Mouse (Mus musculus) liver, postnatal 0 days (tissue): ENCODE results near the gene Gja5. TPM values are rescaled to one million over a fixed set of nuclear protein-coding genes. Genes with fewer than 3 reads are reported as not detected.

Source experiments
- ATAC-seq: fragments of 200-750 bp; cut with Nextera tagmentation; 2 replicates; pipeline ENCODE4 v1.8.0; 2017; ENCODE audit warnings: mild to moderate bottlenecking, moderate library complexity
- DNase-seq: peaks from one replicate; pipeline ENCODE4 v3.0.0-alpha.2; 2016
- H3K27ac ChIP-seq: fragments of 300-500 bp; sonication (generic); 2 replicates; pipeline ENCODE4 v1.5.1; 2014; ENCODE audit warnings: antibody characterized with exemption, moderate library complexity, mild to moderate bottlenecking, low read depth
- H3K27me3 ChIP-seq: fragments of 300-500 bp; sonication (generic); 2 replicates; pipeline ENCODE4 v1.6.1; 2014; ENCODE audit warnings: low read length, control low read depth, mixed read lengths; ENCODE audit not compliant: insufficient read depth
- H3K36me3 ChIP-seq: fragments of 300-500 bp; sonication (generic); replicated peaks from 2 replicates; pipeline ENCODE4 v1.6.1; 2014; ENCODE audit warnings: mild to moderate bottlenecking, control low read depth, low read length, moderate library complexity, mixed read lengths; ENCODE audit not compliant: insufficient read depth
- H3K4me1 ChIP-seq: fragments of 300-500 bp; sonication (generic); 2 replicates; pipeline ENCODE4 v1.6.1; 2014; ENCODE audit warnings: antibody characterized with exemption, mild to moderate bottlenecking, control low read depth; ENCODE audit not compliant: insufficient read depth
- H3K4me2 ChIP-seq: fragments of 300-500 bp; sonication (generic); 2 replicates; pipeline ENCODE4 v1.6.1; 2014; ENCODE audit warnings: low read depth, mild to moderate bottlenecking, low read length, moderate library complexity, mixed read lengths
- H3K4me3 ChIP-seq: fragments of 300-500 bp; sonication (generic); 2 replicates; pipeline ENCODE4 v1.5.1; 2014; ENCODE audit warnings: low read depth, low read length
- H3K9ac ChIP-seq: fragments of 300-500 bp; sonication (generic); replicated peaks from 2 replicates; pipeline ENCODE4 v1.6.1; 2014; ENCODE audit warnings: mild to moderate bottlenecking, moderate library complexity
- H3K9me3 ChIP-seq: fragments of 300-500 bp; sonication (generic); 2 replicates; pipeline ENCODE4 v1.6.1; 2016; ENCODE audit warnings: mild to moderate bottlenecking, control low read depth, low read length, mixed read lengths
- CTCF ChIP-seq: sonication (generic); IDR thresholded peaks from 2 replicates; pipeline ENCODE4 v1.5.1; 2016; ENCODE audit warnings: antibody characterized with exemption, low read depth
- EP300 ChIP-seq: IDR thresholded peaks from 2 replicates; pipeline ENCODE4 v1.6.1; 2016; ENCODE audit warnings: antibody characterized with exemption, low read depth, mild to moderate bottlenecking
- WGBS: fragments of 180-500 bp; shearing (Covaris S2); extraction: QIAGEN DNeasy Blood & Tissue Kit; methylation state at CpG from one replicate; pipeline ENCODE4 v1.1.7; 2014; ENCODE audit not compliant: insufficient replicate concordance; 5-methylcytosine and 5-hydroxymethylcytosine counted together
- polyA plus RNA-seq: library from polyadenylated mRNA; unstranded; fragments of >200 nt; fragmentation: Nextera tagmentation; extraction: Ambion mirVana; gene quantifications from 2 replicates; pipeline ENCODE4 v1.2.1, GENCODE M21; 2015

Gja5 gene
- polyA plus RNA-seq, 1 experiment from 2014 or later = 1.4 TPM

DNA sequence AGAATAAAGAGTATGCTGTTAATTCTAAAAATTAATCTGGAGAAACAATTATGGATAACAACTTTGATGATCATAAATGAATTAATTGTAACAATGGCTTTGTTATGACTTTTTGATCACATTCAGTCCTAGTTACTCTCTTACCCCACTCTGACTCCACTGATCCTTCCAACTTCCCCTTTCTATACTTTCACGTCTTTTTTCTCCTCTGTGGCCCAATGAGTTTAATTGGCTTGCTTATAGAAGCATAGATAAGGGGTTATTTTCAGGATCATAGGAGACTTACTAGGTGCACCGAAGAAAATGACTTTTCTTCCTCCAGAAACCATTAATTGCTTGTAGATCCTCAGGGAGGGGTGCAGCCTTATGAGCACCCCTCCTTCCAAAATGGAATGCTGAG, 38.2 kb downstream of the Gja5 start:
- 0 out of 2 replicates have a peak, but pooled peaks cover 2% of the 10 kb centered on the region for H3K27me3 ChIP-seq
- no peak overlapping the region for H3K9ac ChIP-seq
- H3K4me1 ChIP-seq = no peaks in the 10 kb centered on the region
- no peaks in the 10 kb centered on the region; the same call in 1 of the 2 replicates for H3K9me3 ChIP-seq
- TF ChIP-seq CTCF = no peak
- no peak for TF ChIP-seq EP300
- H3K4me3 ChIP-seq = no peak overlapping the region
- H3K4me2 ChIP-seq = no peak overlapping the region
- no peak overlapping the region for H3K27ac ChIP-seq
- ATAC-seq = no peak
- no peak for DNase-seq
- no peaks in the 10 kb centered on the region for H3K36me3 ChIP-seq
- whole genome bisulfite sequencing = 54% methylated on average over 2 of the region's 2 CpGs

GRCm38 (mm10) chr3:96953489-96954233, 49.2 kb downstream of the Gja5 start:
- no peak overlapping the region for H3K9ac ChIP-seq
- DNase-seq = no peak

GRCm38 (mm10) chr3:96960597-96960996, 56.1 kb downstream of the Gja5 start:
- no peak for ATAC-seq
- Histone ChIP-seq H3K27ac (no peak overlapping the region), H3K27me3 (no peaks in the 10 kb centered on the region), H3K4me3 (no peak overlapping the region), H3K4me2 (no peak overlapping the region), H3K36me3 (no peaks in the 10 kb centered on the region), H3K4me1 (no peaks in the 10 kb centered on the region), H3K9ac (no peak overlapping the region), H3K9me3 (no peaks in the 10 kb centered on the region)
- no peak for DNase-seq
- 17% methylated on average over 8 of the region's 8 CpGs for WGBS
- TF ChIP-seq EP300 (no peak), CTCF (no peak)

More at GRCm38 (mm10) chr3:96953489-96954233, 49.2 kb downstream of the Gja5 start:
- TF ChIP-seq CTCF (no peak), EP300 (no peak)
- H3K27ac ChIP-seq = no peak overlapping the region; the same call in 1 of the 2 replicates
- ATAC-seq = peak; percentile 43
- H3K27me3 ChIP-seq = no peaks in the 10 kb centered on the region
- no peaks in the 10 kb centered on the region for H3K4me1 ChIP-seq
- no peaks in the 10 kb centered on the region for H3K9me3 ChIP-seq
- no peak overlapping the region for H3K4me3 ChIP-seq
- 47% methylated on average over 14 of the region's 14 CpGs for WGBS
- H3K36me3 ChIP-seq = no peaks in the 10 kb centered on the region
- H3K4me2 ChIP-seq = no peak overlapping the region

- Histone ChIP-seq H3K27ac (no peak overlapping the region), H3K4me3 (no peak overlapping the region), H3K9ac (no peak overlapping the region), H3K27me3 (no peaks in the 10 kb centered on the region), H3K36me3 (no peaks in the 10 kb centered on the region), H3K4me2 (no peak overlapping the region), H3K4me1 (no peaks in the 10 kb centered on the region), H3K9me3 (no peaks in the 10 kb centered on the region)
- TF ChIP-seq EP300 (no peak), CTCF (no peak)
- WGBS = 69% methylated on average over 12 of the region's 12 CpGs
- DNase-seq (no peak), ATAC-seq (no peak)
Measured at GRCm38 (mm10) chr3:96963088-96964034, 58.9 kb downstream of the Gja5 start.

DNA sequence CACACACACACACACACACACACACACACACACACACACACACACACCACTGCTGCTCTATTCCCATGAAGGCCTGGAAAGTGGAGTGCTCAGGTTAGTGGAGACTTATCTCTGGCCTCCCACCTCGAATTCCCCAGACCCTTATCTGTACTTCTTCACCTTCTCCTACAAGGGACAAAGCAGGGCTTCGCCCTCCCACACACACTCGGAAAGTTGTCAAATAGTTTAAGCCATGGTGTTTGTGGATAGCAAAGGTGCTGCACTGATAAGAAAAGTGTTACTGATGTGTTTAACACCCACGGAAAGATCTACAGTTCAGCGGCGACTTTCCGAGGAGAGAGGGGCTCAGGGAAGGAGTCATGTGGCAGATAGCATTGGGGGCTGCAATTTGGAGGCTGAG, 66.5 kb downstream of the Gja5 start:
- Histone ChIP-seq H3K27me3 (no peaks in the 10 kb centered on the region), H3K9me3 (no peaks in the 10 kb centered on the region), H3K4me1 (no peaks in the 10 kb centered on the region), H3K4me2 (no peak overlapping the region), H3K27ac (no peak overlapping the region), H3K36me3 (no peaks in the 10 kb centered on the region), H3K9ac (no peak overlapping the region), H3K4me3 (no peak overlapping the region)
- 26% methylated on average over 7 of the region's 7 CpGs for WGBS
- DNase-seq = no peak
- TF ChIP-seq CTCF (no peak), EP300 (no peak)
- no peak for ATAC-seq

- TF ChIP-seq EP300 (no peak), CTCF (no peak)
- no peak overlapping the region for H3K9ac ChIP-seq
- H3K27ac ChIP-seq = no peak overlapping the region
- no peaks in the 10 kb centered on the region for H3K4me1 ChIP-seq
- ATAC-seq (no peak), DNase-seq (no peak)
- H3K9me3 ChIP-seq = no peaks in the 10 kb centered on the region
- 78% methylated on average over 7 of the region's 7 CpGs for WGBS
- no peaks in the 10 kb centered on the region for H3K36me3 ChIP-seq
- no peak overlapping the region for H3K4me3 ChIP-seq
- H3K27me3 ChIP-seq = no peaks in the 10 kb centered on the region
- H3K4me2 ChIP-seq = no peak overlapping the region
Measured at GRCm38 (mm10) chr3:96974467-96974866, 70.0 kb downstream of the Gja5 start.
